Mouse (Mus musculus) heart, embryonic 13.5 days (tissue): ENCODE data around the gene Sdhaf1. TPM values are rescaled to one million over a fixed set of nuclear protein-coding genes. Genes with fewer than 3 reads are reported as not detected.
A peak's percentile ranks its signal among the peaks of the same experiment; 100 is the strongest.

Experiments used
- ATAC-seq: fragments of 200-750 bp; cut with Nextera tagmentation; 2 replicates; pipeline ENCODE4 v1.8.0; 2017; ENCODE audit warnings: moderate TSS enrichment; ENCODE audit not compliant: insufficient number of reproducible peaks, low FRiP score, low TSS enrichment; ENCODE audit errors: extremely low read depth
- H3K27ac ChIP-seq: fragments of 300-500 bp; sonication (generic); replicated peaks from 2 replicates; pipeline ENCODE4 v1.5.1; 2015; ENCODE audit warnings: moderate library complexity, mild to moderate bottlenecking, inconsistent platforms
- H3K27me3 ChIP-seq: fragments of 300-500 bp; sonication (generic); replicated peaks from 2 replicates; pipeline ENCODE4 v1.6.1; 2015; ENCODE audit warnings: mild to moderate bottlenecking, inconsistent platforms
- H3K36me3 ChIP-seq: fragments of 300-500 bp; sonication (generic); 2 replicates; pipeline ENCODE4 v1.6.1; 2015; ENCODE audit warnings: mild to moderate bottlenecking, inconsistent platforms
- H3K4me1 ChIP-seq: fragments of 300-500 bp; sonication (generic); 2 replicates; pipeline ENCODE4 v1.6.1; 2015; ENCODE audit warnings: inconsistent platforms
- H3K4me2 ChIP-seq: fragments of 300-500 bp; sonication (generic); 2 replicates; pipeline ENCODE4 v1.6.1; 2015; ENCODE audit warnings: inconsistent platforms, mild to moderate bottlenecking, moderate library complexity
- H3K4me3 ChIP-seq: fragments of 300-500 bp; sonication (generic); 2 replicates; pipeline ENCODE4 v1.5.1; 2015; ENCODE audit warnings: moderate library complexity, mild to moderate bottlenecking, inconsistent platforms
- H3K9ac ChIP-seq: fragments of 300-500 bp; sonication (generic); 2 replicates; pipeline ENCODE4 v1.6.1; 2015; ENCODE audit warnings: inconsistent platforms, mild to moderate bottlenecking, moderate library complexity
- H3K9me3 ChIP-seq: fragments of 300-500 bp; sonication (generic); 2 replicates; pipeline ENCODE4 v1.6.1; 2016; ENCODE audit warnings: inconsistent platforms
- WGBS: fragments of 180-500 bp; shearing (Covaris S2); methylation state at CpG from one replicate; pipeline ENCODE4 v1.1.7; 2015; ENCODE audit warnings: mixed read lengths; 5-methylcytosine and 5-hydroxymethylcytosine counted together
- polyA plus RNA-seq: library from polyadenylated mRNA; unstranded; fragments of >200 nt; fragmentation: Nextera tagmentation; extraction: Ambion mirVana; gene quantifications from 2 replicates; pipeline ENCODE4 v1.2.1, GENCODE M21; 2015

Sdhaf1 gene
- polyA plus RNA-seq = 14.6 and 15.1 TPM in 2 replicates

- Histone ChIP-seq H3K9ac (peak within 1 kb of the TSS; percentile 80), H3K27me3 (no peaks in the 10 kb centered on the region), H3K36me3 (no peaks in the 10 kb centered on the region), H3K4me2 (peak within 1 kb of the TSS; percentile 92), H3K4me1 (peaks cover 36% of the 10 kb centered on the region), H3K9me3 (0 out of 2 replicates have a peak, but pooled peaks cover 4% of the 10 kb centered on the region), H3K4me3 (peak within 1 kb of the TSS; percentile 82), H3K27ac (peak within 1 kb of the TSS; percentile 93)
- WGBS = 70% methylated on average over 3 of the region's 3 CpGs
- no peak for ATAC-seq
Observed at GRCm38 (mm10) chr7:30323795-30324194, at the start of gene Sdhaf1. TSS of gene Sdhaf1 (minus strand) at chr7:30323895.

- no peak overlapping the region for H3K27ac ChIP-seq
- no peak overlapping the region for H3K4me3 ChIP-seq
- peaks cover 8% of the 10 kb centered on the region for H3K4me1 ChIP-seq
- no peaks in the 10 kb centered on the region for H3K9me3 ChIP-seq
- WGBS = 66% methylated on average over 2 of the region's 2 CpGs
- H3K27me3 ChIP-seq = peaks cover 59% of the 10 kb centered on the region
- H3K9ac ChIP-seq = no peak overlapping the region
- no peak for ATAC-seq
- no peak overlapping the region for H3K4me2 ChIP-seq
- H3K36me3 ChIP-seq = no peaks in the 10 kb centered on the region
Observed at GRCm38 (mm10) chr7:30367466-30367865, 43.8 kb upstream of the Sdhaf1 start.

- 60% methylated on average over 6 of the region's 6 CpGs for WGBS
- H3K27me3 ChIP-seq = peaks cover 71% of the 10 kb centered on the region
- no peak overlapping the region for H3K27ac ChIP-seq
Observed at GRCm38 (mm10) chr7:30363344-30363738, 39.6 kb upstream of the Sdhaf1 start.

GRCm38 (mm10) chr7:30362652-30363343 lies 39.1 kb upstream of the Sdhaf1 start, which contains the start of gene Lrfn3:
TSS of gene Lrfn3 (minus strand) at chr7:30362772.
- Histone ChIP-seq H3K9me3 (no peaks in the 10 kb centered on the region), H3K4me1 (peaks cover 23% of the 10 kb centered on the region), H3K9ac (peak within 1 kb of the TSS; percentile 88), H3K4me3 (peak within 1 kb of the TSS; percentile 70), H3K4me2 (peak within 1 kb of the TSS; percentile 81), H3K36me3 (peaks cover 12% of the 10 kb centered on the region; the same call in 1 of the 2 replicates), H3K27ac (no peak within 1 kb of the TSS), H3K27me3 (peaks cover 66% of the 10 kb centered on the region)
- no peak for ATAC-seq
- WGBS = under 1% methylated on average over 51 of the region's 55 CpGs

More at GRCm38 (mm10) chr7:30363344-30363738, 39.6 kb upstream of the Sdhaf1 start:
- no peak for ATAC-seq
- Histone ChIP-seq H3K4me1 (peaks cover 23% of the 10 kb centered on the region), H3K36me3 (peaks cover 12% of the 10 kb centered on the region; the same call in 1 of the 2 replicates), H3K9ac (peak overlapping the region; percentile 88), H3K4me3 (peak overlapping the region; percentile 70), H3K9me3 (no peaks in the 10 kb centered on the region), H3K4me2 (peak overlapping the region; percentile 81)

GRCm38 (mm10) chr7:30360028-30360427 lies 36.3 kb upstream of the Sdhaf1 start:
- no peaks in the 10 kb centered on the region for H3K9me3 ChIP-seq
- H3K27me3 ChIP-seq = peaks cover 55% of the 10 kb centered on the region
- no peak overlapping the region for H3K4me3 ChIP-seq
- peaks cover 16% of the 10 kb centered on the region for H3K36me3 ChIP-seq
- H3K4me2 ChIP-seq = no peak overlapping the region
- ATAC-seq = no peak
- H3K4me1 ChIP-seq = peaks cover 23% of the 10 kb centered on the region
- no peak overlapping the region for H3K9ac ChIP-seq
- 82% methylated on average over 17 of the region's 17 CpGs for WGBS
- no peak overlapping the region for H3K27ac ChIP-seq

GRCm38 (mm10) chr7:30359276-30359865 lies 35.7 kb upstream of the Sdhaf1 start:
- Histone ChIP-seq H3K4me3 (no peak overlapping the region), H3K36me3 (peaks cover 16% of the 10 kb centered on the region), H3K27ac (no peak overlapping the region), H3K9me3 (no peaks in the 10 kb centered on the region), H3K9ac (no peak overlapping the region), H3K27me3 (peaks cover 48% of the 10 kb centered on the region), H3K4me1 (peaks cover 23% of the 10 kb centered on the region), H3K4me2 (no peak overlapping the region)
- no peak for ATAC-seq
- 70% methylated on average over 31 of the region's 31 CpGs for WGBS

- no peak overlapping the region for H3K9ac ChIP-seq
- peaks cover 16% of the 10 kb centered on the region for H3K36me3 ChIP-seq
- no peak for ATAC-seq
- no peak overlapping the region for H3K4me3 ChIP-seq
- H3K4me2 ChIP-seq = no peak overlapping the region
- 73% methylated on average over 7 of the region's 7 CpGs for WGBS
- peaks cover 22% of the 10 kb centered on the region for H3K4me1 ChIP-seq
- peaks cover 40% of the 10 kb centered on the region for H3K27me3 ChIP-seq
- H3K9me3 ChIP-seq = no peaks in the 10 kb centered on the region
- no peak overlapping the region for H3K27ac ChIP-seq
Observed at GRCm38 (mm10) chr7:30358378-30359186, 34.9 kb upstream of the Sdhaf1 start.

GRCm38 (mm10) chr7:30354059-30354458 lies 30.4 kb upstream of the Sdhaf1 start:
- Histone ChIP-seq H3K4me3 (no peak overlapping the region), H3K27ac (no peak overlapping the region), H3K4me1 (no peaks in the 10 kb centered on the region), H3K4me2 (no peak overlapping the region), H3K9me3 (no peaks in the 10 kb centered on the region), H3K36me3 (peaks cover 5% of the 10 kb centered on the region), H3K9ac (no peak overlapping the region), H3K27me3 (peaks cover 46% of the 10 kb centered on the region)
- ATAC-seq = no peak
- WGBS = 59% methylated on average over 4 of the region's 4 CpGs

GRCm38 (mm10) chr7:30353279-30353822 lies 29.7 kb upstream of the Sdhaf1 start:
- no peak for ATAC-seq
- Histone ChIP-seq H3K4me1 (no peaks in the 10 kb centered on the region), H3K9ac (no peak overlapping the region), H3K27ac (no peak overlapping the region), H3K4me3 (no peak overlapping the region), H3K9me3 (no peaks in the 10 kb centered on the region), H3K27me3 (peaks cover 53% of the 10 kb centered on the region), H3K36me3 (peaks cover 5% of the 10 kb centered on the region), H3K4me2 (no peak overlapping the region)
- WGBS = 26% methylated on average over 6 of the region's 6 CpGs

GRCm38 (mm10) chr7:30347828-30348227 lies 24.1 kb upstream of the Sdhaf1 start:
- no peak overlapping the region for H3K4me2 ChIP-seq
- 2% methylated on average over 30 of the region's 30 CpGs for WGBS
- no peaks in the 10 kb centered on the region for H3K4me1 ChIP-seq
- no peaks in the 10 kb centered on the region for H3K9me3 ChIP-seq
- no peak for ATAC-seq
- H3K9ac ChIP-seq = no peak overlapping the region
- no peaks in the 10 kb centered on the region for H3K36me3 ChIP-seq
- H3K27me3 ChIP-seq = peaks cover 81% of the 10 kb centered on the region
- H3K27ac ChIP-seq = no peak overlapping the region
- H3K4me3 ChIP-seq = no peak overlapping the region
